Comparison of ENCODE assay signal across 9 mouse cellular contexts in genomic region chr9:103657183-103657975, GRCm38 (mm10).
A peak's percentile ranks its signal among the peaks of the same experiment; 100 is the strongest.
DNase-seq lines count a peak whose midpoint lies in the region; ATAC-seq and TF ChIP-seq lines count a peak whose summit lies in the region.
"Had no signal": no experiment of that assay in that cellular context is flagged by ENCODE, and none has a peak within 500 bp of the region (broad histone marks: within the 10 kb centered on the region; RNA-seq: fewer than 3 reads in every experiment).

No protein-coding gene starts in this region.

- TF ChIP-seq CTCF in Patski (IDR thresholded peaks at IDR 0.05) = no peak

- no peak for DNase-seq in frontal cortex, postnatal 25 days (ENCODE audit: low spot score in 2 of 2)
- peak; percentile 28 for DNase-seq in Patski (ENCODE audit: low read depth, low spot score)
- DNase-seq in testis, postnatal 10 days (ENCODE audit: low spot score) = no peak
- DNase-seq in ovary, postnatal 36 days (ENCODE audit: low spot score) = no peak
- no peak for DNase-seq in embryo, embryonic 9.5 days (ENCODE audit: extremely low spot score)

- no peak overlapping the region for H3K4me2 ChIP-seq in heart, embryonic 16.5 days (ENCODE audit: low read depth, low read length)
- H3K4me2 ChIP-seq in limb, embryonic 13.5 days (replicated peaks) = no peak overlapping the region

- 38% methylated on average over 13 of the region's 13 CpGs for WGBS in heart, embryonic 16.5 days
- 31% methylated on average over 13 of the region's 13 CpGs for WGBS in limb, embryonic 13.5 days

- peak; percentile 42; the same call in 1 of the 2 replicates for ATAC-seq in frontal cortex, adult (ENCODE audit: low TSS enrichment)
- ATAC-seq in Patski = no peak
- 0 out of 2 replicates have a peak, but pooled peaks have one; percentile 7 for ATAC-seq in heart, embryonic 16.5 days (replicated peaks; ENCODE audit: extremely low read depth, insufficient read depth, low FRiP score)
- peak; percentile 48; the same call in 1 of the 2 replicates for ATAC-seq in limb, embryonic 13.5 days (ENCODE audit: low FRiP score, low read depth)

- H3K4me1 ChIP-seq in heart, embryonic 16.5 days (ENCODE audit: control insufficient read depth, insufficient read depth, low read length) = peaks cover 30% of the 10 kb centered on the region
- H3K4me1 ChIP-seq in limb, embryonic 13.5 days = peaks cover 62% of the 10 kb centered on the region

- H3K27me3 ChIP-seq in Patski = peaks cover 6% of the 10 kb centered on the region
- H3K27me3 ChIP-seq in heart, embryonic 16.5 days (ENCODE audit: control insufficient read depth, insufficient read depth, low read length) = no peaks in the 10 kb centered on the region
- H3K27me3 ChIP-seq in limb, embryonic 13.5 days = no peaks in the 10 kb centered on the region

- no peaks in the 10 kb centered on the region for H3K36me3 ChIP-seq in heart, embryonic 16.5 days (ENCODE audit: control insufficient read depth, insufficient read depth)
- H3K36me3 ChIP-seq in limb, embryonic 13.5 days = no peaks in the 10 kb centered on the region

- H3K4me3 ChIP-seq in heart, embryonic 16.5 days (ENCODE audit: low read length) = no peak overlapping the region
- H3K4me3 ChIP-seq in limb, embryonic 13.5 days = no peak overlapping the region
- H3K4me3 ChIP-seq: erythroblast, embryonic 14.5 days had no signal

- POLR2A ChIA-PET in Patski (lab: Charles Lee) = no interaction called here

- CTCF ChIA-PET in Patski (lab: Charles Lee) = no interaction called here

- in situ Hi-C loops in Patski (cut with MboI; ENCODE audit: low pct_unique_long_range_greater_than_20kb) = no loop called here

- H3K9ac ChIP-seq in heart, embryonic 16.5 days (ENCODE audit: low read length) = no peak overlapping the region
- no peak overlapping the region for H3K9ac ChIP-seq in limb, embryonic 13.5 days

- H3K27ac ChIP-seq in heart, embryonic 16.5 days (ENCODE audit: low read length) = 0 out of 2 replicates have a peak overlapping the region, but pooled peaks have one; percentile 4
- peak overlapping the region; percentile 29 for H3K27ac ChIP-seq in limb, embryonic 13.5 days

- 0 out of 2 replicates have a peak, but pooled peaks cover 2% of the 10 kb centered on the region for H3K9me3 ChIP-seq in heart, embryonic 16.5 days (replicated peaks; ENCODE audit: control insufficient read depth, low read length)
- no peaks in the 10 kb centered on the region for H3K9me3 ChIP-seq in limb, embryonic 13.5 days
